Mouse (Mus musculus) lung, postnatal 36 days (tissue): Measurements from ENCODE around the gene B3gnt6.

Experiments
- DNase-seq: peaks from one replicate; pipeline ENCODE4 v3.0.0; 2022; ENCODE audit warnings: mixed read lengths

B3gnt6 gene

DNA sequence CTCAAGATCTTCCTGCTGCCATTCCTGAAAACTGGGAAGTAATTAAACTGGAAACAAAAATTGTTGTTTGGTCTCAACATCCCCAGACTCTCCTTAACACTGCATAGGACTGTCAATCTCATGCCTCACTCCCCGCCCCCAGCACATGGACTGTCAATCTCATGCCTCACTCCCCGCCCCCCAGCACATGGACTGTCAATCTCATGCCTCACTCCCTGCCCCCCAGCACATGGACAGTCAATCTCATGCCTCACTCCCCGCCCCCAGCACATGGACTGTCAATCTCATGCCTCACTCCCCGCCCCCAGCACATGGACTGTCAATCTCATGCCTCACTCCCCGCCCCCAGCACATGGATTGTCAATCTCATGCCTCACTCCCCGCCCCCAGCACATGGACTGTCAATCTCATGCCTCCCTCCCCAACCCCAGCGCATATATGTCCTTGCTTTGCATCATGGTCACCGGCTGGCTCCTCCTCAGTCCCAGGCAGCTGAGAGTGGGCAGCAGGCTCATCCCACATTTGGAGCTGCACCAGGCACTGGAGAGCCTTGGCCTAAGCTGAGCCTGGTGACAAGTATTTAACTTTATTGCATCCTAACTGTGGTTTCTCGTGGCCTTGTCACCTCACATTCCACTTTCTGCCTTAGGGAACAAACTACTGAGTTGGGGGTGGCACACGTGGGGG lies 50.4 kb downstream of the B3gnt6 start:
- DNase-seq = no peak

DNA sequence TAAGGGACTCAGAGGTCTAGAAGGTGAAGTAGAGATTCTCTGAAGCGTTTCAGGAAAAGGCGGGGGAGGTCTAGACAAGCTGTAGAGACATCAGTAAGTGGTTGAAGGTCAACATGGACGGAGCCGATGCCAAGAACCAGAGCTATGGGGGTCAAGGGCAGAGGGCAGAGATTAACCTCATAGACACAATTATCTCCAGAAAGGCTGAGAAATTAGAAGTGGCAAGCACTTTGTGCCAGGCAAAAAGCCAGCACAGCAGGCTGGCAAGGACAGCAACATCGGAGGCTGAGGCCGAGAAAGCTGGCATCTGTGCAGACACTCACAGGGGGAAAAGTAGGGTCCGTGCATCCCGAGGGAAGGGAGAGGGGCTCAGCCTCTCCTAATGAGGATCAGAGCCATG lies 51.5 kb downstream of the B3gnt6 start:
- DNase-seq = no peak

DNA sequence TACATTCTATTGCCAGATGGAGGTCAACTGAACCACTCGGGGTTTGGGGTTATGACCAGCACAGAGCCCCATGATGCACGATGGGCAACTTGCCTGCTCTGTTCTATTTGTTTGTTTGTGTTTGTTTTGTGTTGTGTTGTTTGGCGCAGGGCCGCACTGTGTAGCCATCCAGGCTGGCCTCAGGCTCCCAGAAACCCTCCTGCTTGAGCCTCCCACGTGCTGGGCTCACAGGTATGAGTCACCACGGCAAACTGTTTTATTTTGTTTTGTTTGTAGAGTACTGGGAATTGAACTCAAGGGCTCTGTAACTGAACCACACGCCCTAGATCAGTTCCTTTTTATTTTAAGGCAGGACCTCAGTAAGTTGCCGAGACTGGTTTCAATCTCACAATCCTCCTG lies 52.8 kb downstream of the B3gnt6 start:
- DNase-seq = no peak

DNA sequence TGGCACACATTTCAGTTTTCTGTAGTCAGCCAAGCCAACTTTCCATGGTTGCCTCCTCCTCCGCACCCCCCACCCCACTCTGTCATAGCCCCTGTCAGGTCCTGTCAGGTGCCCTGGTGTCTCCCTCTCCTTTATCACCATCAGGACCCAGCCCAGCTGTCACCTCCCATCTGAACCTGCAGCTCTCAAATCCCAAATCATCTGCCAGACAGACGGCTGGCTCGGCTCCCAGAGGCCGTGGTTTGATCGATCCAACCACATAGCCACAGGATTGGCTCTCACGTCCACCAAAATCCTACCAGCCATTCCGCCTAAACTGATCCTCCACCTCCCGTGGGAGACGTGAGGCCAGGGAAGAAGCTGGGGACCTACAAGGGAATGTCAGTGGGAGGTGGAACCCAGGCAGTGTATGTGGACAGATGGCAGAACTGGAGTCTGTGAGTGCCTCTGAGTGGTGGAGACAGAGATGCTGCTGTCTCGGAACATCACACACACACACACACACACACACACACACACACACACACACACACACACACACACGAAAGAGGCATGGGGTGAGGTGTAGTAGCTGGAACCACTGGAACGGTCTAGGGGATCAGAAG lies 53.3 kb downstream of the B3gnt6 start:
- no peak for DNase-seq

DNA sequence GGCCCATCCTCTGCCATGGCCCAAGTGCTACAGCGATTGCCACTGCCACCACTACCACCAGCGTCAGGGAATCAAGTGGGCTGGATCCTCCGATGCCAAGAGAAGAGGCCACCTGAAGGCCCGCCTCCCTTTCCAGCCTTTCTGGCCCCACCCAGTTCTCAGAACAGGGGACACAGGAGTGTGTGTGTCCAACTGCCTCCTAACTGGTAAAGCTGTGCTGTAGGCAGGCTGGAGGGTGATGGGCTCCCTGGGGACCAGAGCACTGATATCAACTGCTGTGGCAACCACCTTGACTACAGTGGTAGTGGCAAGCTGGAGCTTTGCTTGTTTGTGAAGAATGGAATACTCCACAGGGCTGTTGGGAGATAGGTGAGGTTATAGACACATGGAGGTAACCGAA lies 53.9 kb downstream of the B3gnt6 start, which contains the start of gene Omp:
Omp (minus strand) TSS at position 101 of the 400 bp plus-strand sequence.
- no peak for DNase-seq

DNA sequence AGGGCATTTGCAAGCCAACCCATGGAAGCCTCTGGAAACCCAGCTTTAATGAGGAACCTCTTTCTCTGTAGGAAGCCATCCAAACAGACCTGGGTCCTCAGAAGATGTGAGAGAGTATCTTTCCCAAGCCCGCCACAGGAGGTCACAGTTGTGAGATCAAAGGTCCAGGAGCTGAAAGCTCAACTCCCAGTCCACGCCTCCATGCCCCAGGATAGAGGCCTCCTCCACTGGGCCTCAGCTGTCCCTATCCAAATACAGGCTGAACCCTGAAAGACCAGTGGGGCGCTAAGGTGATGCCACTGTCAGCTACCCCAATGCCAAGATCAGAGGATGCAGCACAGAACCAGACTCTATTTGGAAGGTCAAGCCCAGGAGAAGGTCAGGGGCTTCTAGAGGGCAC lies 56.6 kb downstream of the B3gnt6 start:
- DNase-seq = no peak
